Mouse (Mus musculus): ENCODE measurements at regions not wholly inside any gene's neighbourhood (a gene's known extent, or its start where the extent isn't known, plus 50 kb on each side); places are given as distances from the start of the nearest gene placed in this dataset.

DNA sequence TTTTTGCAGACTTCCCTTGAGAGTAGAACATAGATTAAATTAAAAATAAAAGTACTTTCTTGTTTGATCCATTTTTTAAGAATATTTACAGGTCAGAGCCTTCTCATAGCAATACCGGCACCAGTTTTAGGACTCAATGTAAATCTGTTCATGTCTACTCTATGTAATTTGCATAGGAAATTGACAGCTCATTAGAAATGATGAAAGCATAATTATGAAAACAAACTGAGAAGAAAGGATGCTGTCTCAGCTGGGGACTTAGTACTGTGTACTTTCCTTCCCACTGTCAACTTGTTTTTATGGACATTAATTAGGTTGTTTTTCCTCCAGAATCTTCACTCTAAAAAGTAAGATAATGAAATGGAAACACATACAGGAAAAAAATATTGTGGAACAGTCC is 3344.8 kb upstream of the Gm6569 start:
- WGBS = 96% methylated on average over 1 of the region's 1 CpGs
- H3K27me3 ChIP-seq (ENCODE audit: insufficient read depth, low read length) = no peaks in the 10 kb centered on the region
- no peaks in the 10 kb centered on the region for H3K4me1 ChIP-seq (ENCODE audit: insufficient read depth)
- no peak overlapping the region for H3K4me2 ChIP-seq
- H3K27ac ChIP-seq (ENCODE audit: low read depth) = no peak overlapping the region
- H3K4me3 ChIP-seq (ENCODE audit: low read depth, low read length) = no peak overlapping the region
- H3K36me3 ChIP-seq (ENCODE audit: insufficient read depth) = no peaks in the 10 kb centered on the region
- no peaks in the 10 kb centered on the region for H3K9me3 ChIP-seq (ENCODE audit: low read depth, low read length)
- no peak for TF ChIP-seq CTCF (IDR thresholded peaks at IDR 0.05; ENCODE audit: low read depth)
- no peak for DNase-seq
- no peak for ATAC-seq (ENCODE audit: insufficient read depth)
- H3K9ac ChIP-seq = no peak overlapping the region

- H3K4me1 ChIP-seq (ENCODE audit: insufficient read depth) = no peaks in the 10 kb centered on the region
- no peaks in the 10 kb centered on the region for H3K36me3 ChIP-seq (ENCODE audit: insufficient read depth)
- H3K4me3 ChIP-seq (ENCODE audit: low read depth, low read length) = no peak overlapping the region
- H3K4me2 ChIP-seq = no peak overlapping the region
- H3K9me3 ChIP-seq (ENCODE audit: low read depth, low read length) = no peaks in the 10 kb centered on the region
- TF ChIP-seq CTCF (IDR thresholded peaks at IDR 0.05; ENCODE audit: low read depth) = no peak
- no peaks in the 10 kb centered on the region for H3K27me3 ChIP-seq (ENCODE audit: insufficient read depth, low read length)
- no peak for ATAC-seq (ENCODE audit: insufficient read depth)
- 77% methylated on average over 2 of the region's 2 CpGs for WGBS
- H3K9ac ChIP-seq = no peak overlapping the region
- no peak overlapping the region for H3K27ac ChIP-seq (ENCODE audit: low read depth)
- no peak for DNase-seq
Observed at GRCm38 (mm10) chr15:70507046-70507818, 3327.1 kb upstream of the Gm6569 start.

- no peak overlapping the region for H3K9ac ChIP-seq
- H3K27me3 ChIP-seq (ENCODE audit: insufficient read depth, low read length) = no peaks in the 10 kb centered on the region
- no peaks in the 10 kb centered on the region for H3K9me3 ChIP-seq (ENCODE audit: low read depth, low read length)
- H3K27ac ChIP-seq (ENCODE audit: low read depth) = no peak overlapping the region
- ATAC-seq (ENCODE audit: insufficient read depth) (no peak), DNase-seq (no peak)
- no peak for TF ChIP-seq CTCF (IDR thresholded peaks at IDR 0.05; ENCODE audit: low read depth)
- H3K4me3 ChIP-seq (ENCODE audit: low read depth, low read length) = no peak overlapping the region
- no peaks in the 10 kb centered on the region for H3K36me3 ChIP-seq (ENCODE audit: insufficient read depth)
- 77% methylated on average over 4 of the region's 4 CpGs for WGBS
- no peak overlapping the region for H3K4me2 ChIP-seq
- H3K4me1 ChIP-seq (ENCODE audit: insufficient read depth) = no peaks in the 10 kb centered on the region
Observed at GRCm38 (mm10) chr15:70520551-70520950, 3313.8 kb upstream of the Gm6569 start.

DNA sequence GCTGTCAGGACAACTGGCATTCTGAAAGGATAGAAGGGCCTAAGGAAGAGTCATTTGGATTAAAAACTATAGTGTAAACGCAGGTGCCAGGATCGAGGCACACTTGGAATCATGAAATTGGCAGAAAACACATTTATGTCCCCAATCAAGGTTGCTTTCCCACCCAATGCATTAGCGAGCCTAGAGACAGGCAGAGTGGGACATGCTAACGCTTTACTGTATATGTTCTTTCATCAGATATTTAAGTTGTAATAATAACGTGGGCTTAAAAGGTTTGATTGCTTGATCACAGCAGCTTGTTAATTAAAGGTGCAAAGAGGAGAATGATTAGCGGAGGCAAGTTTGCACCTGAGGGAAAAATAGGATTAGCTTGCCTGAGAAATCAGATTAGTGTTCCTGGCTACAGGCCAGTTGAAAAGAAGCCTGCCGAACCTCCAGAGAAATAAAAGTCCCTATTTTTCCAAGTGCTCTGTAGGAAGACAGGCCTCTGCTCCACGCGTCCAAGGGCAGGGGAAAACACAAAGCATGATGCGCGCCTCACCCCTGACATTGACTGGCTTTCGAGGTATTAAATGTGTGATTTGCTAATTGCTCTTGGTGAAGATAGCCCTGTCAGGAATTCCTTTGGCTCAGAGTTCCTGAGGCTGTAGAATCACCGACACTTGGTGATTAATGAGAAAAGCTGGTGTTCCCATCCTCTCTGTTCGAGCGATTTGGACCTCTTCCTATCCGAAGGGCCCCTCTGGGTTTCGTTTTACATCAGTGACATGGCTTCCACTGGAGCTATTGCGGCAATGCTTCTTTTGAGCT is 3279.4 kb upstream of the Gm6569 start:
- H3K4me1 ChIP-seq (ENCODE audit: insufficient read depth) = no peaks in the 10 kb centered on the region
- no peak overlapping the region for H3K27ac ChIP-seq (ENCODE audit: low read depth)
- peak; percentile 2 for DNase-seq
- ATAC-seq (ENCODE audit: insufficient read depth) = no peak
- 37% methylated on average over 18 of the region's 18 CpGs for whole genome bisulfite sequencing
- no peak overlapping the region for H3K4me3 ChIP-seq (ENCODE audit: low read depth, low read length)
- no peaks in the 10 kb centered on the region for H3K27me3 ChIP-seq (ENCODE audit: insufficient read depth, low read length)
- H3K9me3 ChIP-seq (ENCODE audit: low read depth, low read length) = no peaks in the 10 kb centered on the region
- H3K9ac ChIP-seq = no peak overlapping the region
- H3K36me3 ChIP-seq (ENCODE audit: insufficient read depth) = no peaks in the 10 kb centered on the region
- peak overlapping the region; percentile 12; the same call in 1 of the 2 replicates for H3K4me2 ChIP-seq
- no peak for TF ChIP-seq CTCF (IDR thresholded peaks at IDR 0.05; ENCODE audit: low read depth)

- 36% methylated on average over 1 of the region's 1 CpGs for WGBS
- no peak overlapping the region for H3K4me2 ChIP-seq
Observed at GRCm38 (mm10) chr15:70555583-70555894, 3278.8 kb upstream of the Gm6569 start.

GRCm38 (mm10) chr15:70594295-70594694 is 3240.1 kb upstream of the Gm6569 start:
- Histone ChIP-seq H3K9me3 (ENCODE audit: low read depth, low read length) (no peaks in the 10 kb centered on the region), H3K27ac (ENCODE audit: low read depth) (no peak overlapping the region), H3K36me3 (ENCODE audit: insufficient read depth) (no peaks in the 10 kb centered on the region), H3K27me3 (ENCODE audit: insufficient read depth, low read length) (no peaks in the 10 kb centered on the region), H3K4me2 (no peak overlapping the region), H3K4me3 (ENCODE audit: low read depth, low read length) (no peak overlapping the region), H3K4me1 (ENCODE audit: insufficient read depth) (no peaks in the 10 kb centered on the region), H3K9ac (no peak overlapping the region)
- 69% methylated on average over 1 of the region's 1 CpGs for WGBS
- no peak for ATAC-seq (ENCODE audit: insufficient read depth)
- TF ChIP-seq CTCF (IDR thresholded peaks at IDR 0.05; ENCODE audit: low read depth) = no peak
- no peak for DNase-seq

More at GRCm38 (mm10) chr15:70555583-70555894, 3278.8 kb upstream of the Gm6569 start:
- Histone ChIP-seq H3K27ac (ENCODE audit: low read depth) (no peak overlapping the region), H3K4me1 (ENCODE audit: insufficient read depth) (no peaks in the 10 kb centered on the region), H3K27me3 (ENCODE audit: insufficient read depth, low read length) (no peaks in the 10 kb centered on the region), H3K9ac (no peak overlapping the region), H3K9me3 (ENCODE audit: low read depth, low read length) (no peaks in the 10 kb centered on the region), H3K36me3 (ENCODE audit: insufficient read depth) (no peaks in the 10 kb centered on the region), H3K4me3 (ENCODE audit: low read depth, low read length) (no peak overlapping the region)
- no peak for TF ChIP-seq CTCF (IDR thresholded peaks at IDR 0.05; ENCODE audit: low read depth)
- no peak for ATAC-seq (ENCODE audit: insufficient read depth)
- no peak for DNase-seq

DNA sequence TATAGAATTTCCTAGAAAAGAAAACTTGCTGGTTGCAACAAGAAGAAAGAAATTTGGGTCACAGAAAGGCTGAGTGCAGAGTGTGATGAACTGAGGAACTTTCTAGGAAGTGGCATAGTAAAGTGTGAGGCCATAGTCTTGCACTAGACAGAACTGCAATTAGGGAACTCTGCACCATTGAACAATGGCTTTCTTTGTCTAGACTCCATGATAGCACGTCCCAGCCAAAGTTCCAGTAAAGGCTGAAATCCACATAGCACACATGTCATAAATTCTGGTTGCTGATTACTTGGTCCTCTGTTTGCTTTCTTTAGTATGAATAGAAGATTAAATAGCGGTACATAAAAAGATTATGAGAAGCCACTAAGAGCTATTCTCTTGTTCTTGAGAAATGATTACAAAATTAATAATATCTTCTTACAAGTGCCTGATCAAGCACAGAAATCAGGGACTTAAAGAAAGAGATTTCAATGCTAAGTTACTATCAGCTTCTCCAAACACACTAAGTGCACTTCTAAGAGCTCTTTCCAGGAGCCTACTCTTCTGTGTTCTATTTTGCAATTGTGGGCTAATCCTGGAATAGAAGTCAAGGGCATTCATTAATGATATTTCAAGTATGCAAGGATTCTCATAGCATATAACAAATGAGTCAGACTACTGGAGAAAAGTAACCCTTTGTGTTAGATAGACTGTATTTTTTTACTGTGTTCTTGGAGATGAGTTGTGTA is 3233.4 kb upstream of the Gm6569 start:
- H3K4me2 ChIP-seq = no peak overlapping the region
- 70% methylated on average over 2 of the region's 2 CpGs for WGBS
- no peaks in the 10 kb centered on the region for H3K27me3 ChIP-seq (ENCODE audit: insufficient read depth, low read length)
- H3K27ac ChIP-seq (ENCODE audit: low read depth) = no peak overlapping the region
- H3K36me3 ChIP-seq (ENCODE audit: insufficient read depth) = no peaks in the 10 kb centered on the region
- ATAC-seq (ENCODE audit: insufficient read depth) (peak; percentile 91; the same call in 1 of the 2 replicates), DNase-seq (peak; percentile 25)
- no peak for TF ChIP-seq CTCF (IDR thresholded peaks at IDR 0.05; ENCODE audit: low read depth)
- H3K9me3 ChIP-seq (ENCODE audit: low read depth, low read length) = no peaks in the 10 kb centered on the region
- no peak overlapping the region for H3K4me3 ChIP-seq (ENCODE audit: low read depth, low read length)
- no peaks in the 10 kb centered on the region for H3K4me1 ChIP-seq (ENCODE audit: insufficient read depth)
- no peak overlapping the region for H3K9ac ChIP-seq

Measured in lung, embryonic 14.5 days (tissue).